Mouse (Mus musculus) adrenal gland, postnatal 14 days (tissue): ENCODE results near the gene Slitrk1. TPM values are rescaled to one million over a fixed set of nuclear protein-coding genes. Genes with fewer than 3 reads are reported as not detected.

Experiments
- DNase-seq: peaks from one replicate; pipeline ENCODE4 v3.0.0; 2021; ENCODE audit warnings: mixed read lengths
- long read RNA-seq, 2 experiments: library from polyadenylated mRNA; stranded (forward); transcript quantifications; one replicate each; pipeline ENCODE4 v2.0.0; 2021
- total RNA-seq: library from RNA; stranded (reverse); gene quantifications from 2 replicates; pipeline ENCODE4 v1.2.3, GENCODE M21; 2021

Slitrk1 gene
- 1.0 and 1.5 TPM in 2 replicates for total RNA-seq
- long read RNA-seq, experiment 1, result 0 reads
- long read RNA-seq, experiment 2, partial matches to known transcripts, result 0 of 1 reads
- long read RNA-seq, experiment 2, other reads (novel, unspliced or antisense), result 1 of 1 reads

DNA sequence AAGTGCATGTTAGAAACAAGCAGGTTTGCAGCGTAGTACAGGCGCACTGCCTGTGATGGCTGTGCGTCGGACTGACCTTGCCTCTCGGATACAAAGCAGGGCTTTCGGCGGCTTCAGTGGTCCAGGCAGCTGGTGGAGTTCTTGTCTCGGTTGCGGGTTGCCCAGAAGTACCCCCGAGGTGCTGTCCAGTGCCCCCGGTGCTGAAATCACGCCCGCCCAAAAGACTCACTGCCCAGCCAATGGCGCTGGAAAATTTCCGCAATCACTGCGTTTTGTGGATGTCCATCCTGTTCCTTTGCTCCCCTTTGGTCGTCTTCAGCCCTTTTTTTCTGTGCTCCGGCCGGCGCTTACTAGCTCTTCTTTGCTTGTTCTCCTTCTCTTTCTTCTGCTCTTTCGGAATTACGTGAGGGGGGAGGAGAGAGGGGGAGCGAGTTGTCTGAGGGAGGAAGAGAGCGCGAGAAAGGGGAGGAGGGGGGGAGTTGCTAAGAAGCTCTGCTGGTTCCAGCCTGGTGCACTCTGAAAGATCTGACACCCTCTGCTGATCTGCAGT is at the start of gene Slitrk1:
Slitrk1 (minus strand) TSS at position 445 of the 550 bp plus-strand sequence.
- peak; percentile 53 for DNase-seq

DNA sequence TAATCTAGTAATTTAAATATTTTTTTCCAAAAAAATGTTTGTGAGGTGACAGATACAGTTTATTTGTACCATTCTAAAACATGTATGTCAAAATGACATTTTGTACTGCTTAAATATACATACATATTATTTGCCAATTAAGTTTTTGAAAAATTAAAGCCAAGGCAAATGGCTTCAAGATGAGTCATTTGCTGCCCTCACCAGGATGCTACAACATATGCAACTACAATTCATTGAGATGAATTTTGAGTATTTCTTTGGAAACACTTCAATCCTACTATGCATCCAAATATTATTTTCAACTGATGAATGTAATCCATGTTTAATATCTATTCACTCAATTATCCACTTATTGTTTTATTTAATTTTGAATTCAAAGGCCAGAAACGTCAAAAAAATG is 21.8 kb upstream of the Slitrk1 start:
- DNase-seq, result no peak

DNA sequence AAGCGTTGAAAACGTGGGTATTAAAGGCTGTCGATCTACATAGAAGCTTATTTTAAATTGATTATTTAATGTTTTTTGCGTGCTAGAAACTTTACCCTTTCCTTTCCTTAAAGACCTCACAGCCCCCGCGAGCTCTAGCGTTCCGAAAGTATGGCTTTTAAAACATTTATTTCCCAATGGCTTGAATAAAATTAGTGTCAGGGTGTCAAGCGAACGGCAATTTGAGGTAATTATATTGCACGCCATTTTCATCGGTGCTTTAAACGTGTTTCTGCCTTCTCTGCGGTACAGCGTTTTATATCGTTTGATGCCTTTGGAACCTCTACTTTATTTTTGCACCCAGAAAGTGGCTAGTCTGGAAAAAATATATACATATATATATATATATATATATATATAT is 378 bp upstream of the Slitrk1 start:
- no peak for DNase-seq

DNA sequence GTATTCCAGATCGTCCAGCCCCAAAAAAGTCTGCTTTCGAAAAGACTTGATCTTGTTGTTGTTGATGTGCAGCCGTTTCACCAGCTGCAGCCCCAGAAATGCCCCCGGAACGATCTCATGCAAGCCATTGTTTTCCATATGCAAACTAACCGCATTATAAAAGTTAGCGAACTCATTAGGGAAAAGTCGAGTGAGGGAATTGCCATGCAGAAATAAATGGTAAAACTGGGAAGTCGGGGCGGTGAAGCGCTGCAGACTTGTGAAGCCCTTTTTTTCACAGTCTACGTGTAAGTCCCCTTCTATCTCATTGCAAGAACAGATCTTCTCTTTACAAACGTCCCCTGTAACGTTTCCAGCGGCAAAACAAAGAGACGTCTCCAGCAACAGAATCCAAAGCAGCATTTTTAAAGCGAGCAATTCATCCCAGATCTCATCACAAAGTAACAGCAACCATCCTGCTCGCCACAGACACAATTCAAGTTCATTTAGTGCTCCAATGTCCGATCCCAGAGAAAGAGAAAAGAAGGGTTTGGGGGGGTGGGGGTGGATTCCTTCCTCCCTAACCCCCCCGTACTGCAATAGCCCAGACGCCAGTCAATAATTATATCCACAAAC is 975 bp downstream of the Slitrk1 start:
- no peak for DNase-seq

DNA sequence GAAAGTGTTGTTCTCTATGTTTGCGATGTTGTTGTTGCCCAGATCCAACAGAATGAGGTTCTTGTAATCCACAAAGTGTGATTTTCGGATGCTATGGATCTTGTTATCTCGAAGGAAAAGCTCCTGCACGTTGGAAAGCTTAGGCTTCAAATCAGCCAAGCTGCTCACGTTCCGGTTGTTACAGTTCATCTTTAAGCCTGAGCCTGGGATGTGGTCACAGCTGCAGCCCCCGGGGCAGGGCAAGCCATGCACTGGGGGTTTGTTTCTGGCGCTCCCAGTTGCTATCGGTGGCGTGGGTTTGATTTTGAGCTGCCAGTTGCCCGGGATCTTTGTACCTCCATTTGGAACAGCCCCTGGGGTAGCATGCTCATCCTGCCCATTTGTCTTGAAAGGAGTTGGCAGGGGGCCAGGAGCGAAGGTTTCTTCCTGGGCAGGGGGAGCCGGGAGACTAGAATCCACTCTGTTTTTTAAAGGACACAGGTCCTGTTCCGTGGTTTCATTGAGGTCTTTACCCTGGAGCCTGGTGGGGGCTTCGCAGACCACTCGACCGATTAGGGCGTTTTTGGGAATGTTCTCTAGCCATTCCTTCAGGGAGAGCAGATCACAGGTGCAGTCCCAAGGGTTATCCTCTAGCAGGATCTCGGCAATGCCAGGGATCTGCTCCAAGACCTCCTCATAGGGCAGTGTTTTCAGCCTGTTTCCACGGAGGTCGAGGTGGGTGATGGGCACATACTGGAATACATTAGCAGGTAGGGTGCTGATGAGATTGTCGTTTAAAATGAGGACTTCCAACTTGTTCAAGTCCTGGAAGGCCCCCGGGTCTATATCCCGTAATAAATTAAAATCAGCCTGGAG is 1.7 kb downstream of the Slitrk1 start:
- peak; percentile 13 for DNase-seq

DNA sequence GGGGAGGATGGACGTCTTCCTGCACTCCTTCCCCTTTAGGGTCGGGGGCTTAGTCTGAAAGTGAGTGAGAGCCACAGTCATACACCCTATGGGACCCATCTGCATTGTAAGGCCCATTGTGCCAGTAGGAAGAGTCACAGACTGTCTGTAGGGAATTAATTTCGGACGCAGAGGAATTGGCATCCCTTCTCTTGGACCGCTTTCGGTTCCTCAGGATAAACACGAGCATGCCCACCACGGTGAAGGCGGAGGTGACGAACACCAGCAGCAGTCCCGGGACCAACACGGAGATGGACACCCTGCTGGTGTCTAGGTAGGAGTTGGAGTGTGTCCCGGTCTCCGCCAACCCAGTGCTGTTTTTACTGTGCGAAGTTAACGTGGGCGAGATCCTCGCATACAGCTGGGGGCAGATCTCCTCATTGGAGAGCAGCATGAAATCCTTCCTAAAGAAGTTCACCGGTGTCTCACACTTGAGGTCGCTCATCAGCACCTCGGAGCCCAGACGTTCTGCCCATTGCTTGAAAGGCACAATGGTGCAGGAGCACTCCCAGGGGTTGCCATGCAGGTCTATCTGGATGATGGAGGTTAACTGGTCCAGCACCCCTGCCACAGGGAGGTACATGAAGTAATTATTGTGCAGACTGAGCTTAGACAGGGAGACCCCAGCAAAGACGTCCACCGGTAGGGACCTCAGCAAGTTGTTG is 2.7 kb downstream of the Slitrk1 start:
- no peak for DNase-seq

DNA sequence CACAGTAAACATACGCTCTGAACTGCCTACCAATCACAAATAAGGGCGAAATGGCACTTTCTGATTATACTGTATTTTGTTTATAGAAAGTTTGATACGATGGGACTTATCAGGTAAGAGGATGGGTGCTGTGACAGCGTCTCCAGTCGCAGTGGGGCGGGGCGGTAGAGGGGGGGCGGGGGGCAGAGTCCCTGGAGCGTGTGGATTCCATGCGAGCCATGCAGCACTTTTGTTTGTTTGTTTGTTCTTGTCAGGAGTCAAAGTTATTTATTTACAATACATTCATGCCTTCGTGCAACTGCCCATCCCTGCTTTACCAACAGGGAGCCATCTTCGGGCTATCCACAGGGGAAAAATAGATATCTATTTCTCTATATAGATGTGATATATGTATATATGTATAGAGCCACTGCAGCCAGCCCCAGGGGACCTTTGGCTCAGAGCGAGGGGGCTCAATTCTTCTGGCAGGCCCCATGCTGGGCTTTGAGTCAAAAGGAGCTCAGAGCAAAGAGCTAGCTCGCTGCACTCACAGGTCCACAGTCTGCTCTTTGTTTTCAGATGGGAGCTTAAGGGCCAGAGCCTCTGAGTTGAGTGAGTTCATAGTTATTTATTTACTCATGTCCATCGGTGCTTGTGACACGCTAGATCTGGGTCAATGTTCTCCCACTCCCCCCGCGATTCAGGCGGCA is 3.4 kb downstream of the Slitrk1 start:
- DNase-seq, result no peak

DNA sequence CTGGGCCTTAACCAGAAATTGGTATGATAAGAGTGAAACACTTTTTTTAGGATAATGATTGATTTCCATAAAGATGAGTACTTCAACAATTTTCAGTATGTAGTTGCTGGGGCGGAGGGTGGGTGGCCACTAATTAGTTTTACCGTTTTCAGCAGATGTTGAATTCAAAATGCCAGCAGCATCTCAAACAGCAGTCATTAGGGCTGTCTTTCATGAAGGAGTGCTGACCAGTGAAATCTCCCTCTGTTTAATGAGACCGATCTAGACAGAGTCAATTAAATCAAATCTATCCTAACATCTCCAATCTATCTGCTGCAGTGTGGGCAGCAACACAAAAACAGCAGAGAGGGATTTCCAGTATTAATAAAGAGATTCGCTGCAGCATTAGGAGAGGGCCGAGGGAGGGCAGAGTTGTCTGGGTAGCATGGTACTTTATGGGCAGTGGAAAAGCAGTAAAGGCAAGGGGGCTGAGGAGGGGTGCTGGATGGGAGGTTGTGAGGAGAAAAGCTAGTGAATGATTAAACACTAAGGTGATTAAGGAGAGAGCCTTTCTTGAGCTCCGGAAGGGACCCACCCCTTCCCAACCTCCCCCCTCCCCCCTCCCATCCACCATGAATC is 4.5 kb downstream of the Slitrk1 start:
- no peak for DNase-seq

DNA sequence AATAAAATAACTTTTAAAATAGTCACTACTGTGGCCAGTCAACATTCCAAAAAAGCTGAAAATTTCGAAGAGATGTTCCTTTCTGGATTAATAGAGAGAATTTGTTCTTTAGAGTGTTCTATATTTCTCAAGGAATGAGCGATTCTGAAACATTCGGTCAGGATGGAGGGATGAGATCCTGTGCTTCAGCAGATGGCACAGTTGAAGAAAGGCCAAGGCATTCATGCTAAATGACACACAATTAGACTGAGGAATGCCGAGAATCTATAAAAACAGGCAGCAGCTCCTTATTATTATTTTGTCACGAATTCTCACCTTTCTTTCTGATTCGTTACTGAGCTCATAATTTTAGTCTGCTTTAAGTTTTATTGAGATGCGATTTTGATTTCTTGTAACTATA is 15.4 kb downstream of the Slitrk1 start:
- no peak for DNase-seq

DNA sequence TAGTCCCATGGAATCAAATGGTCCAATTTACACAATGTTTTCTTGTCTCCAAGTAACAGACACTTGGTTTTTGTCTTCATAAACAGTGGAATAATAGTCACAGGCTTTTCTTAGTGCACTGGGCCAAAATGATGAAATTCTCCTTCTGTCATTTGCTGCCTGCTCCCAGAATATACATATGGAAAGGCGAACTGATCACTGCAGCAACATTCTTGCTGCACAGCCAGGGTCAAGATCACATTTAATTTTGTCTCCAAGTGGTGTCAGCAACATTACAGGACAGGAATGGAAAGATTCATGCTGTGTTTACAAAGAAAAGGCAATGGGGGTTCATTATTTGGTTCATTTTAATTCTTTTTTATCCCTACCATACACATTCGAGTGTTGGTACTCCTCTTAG is 18.5 kb downstream of the Slitrk1 start:
- no peak for DNase-seq

DNA sequence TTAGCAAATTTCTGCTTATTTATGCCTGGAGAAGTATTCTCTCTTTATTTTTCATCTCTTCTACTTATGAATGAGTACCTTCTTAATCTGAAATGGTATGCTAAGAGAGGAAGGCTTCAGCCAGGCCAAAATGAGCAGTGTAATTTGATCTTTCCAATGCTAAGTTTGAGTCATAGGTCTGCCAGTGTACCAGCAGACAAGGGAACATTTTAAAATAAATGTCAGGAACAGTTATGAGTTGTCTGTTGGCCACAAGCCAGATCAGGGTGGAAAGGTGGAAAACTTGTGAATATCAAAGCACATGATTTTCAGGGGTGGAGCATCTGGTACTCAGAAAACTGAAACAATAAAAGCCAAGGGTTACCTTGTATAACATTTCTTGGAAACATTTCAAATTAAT is 46.1 kb downstream of the Slitrk1 start:
- DNase-seq, result peak; percentile 73

DNA sequence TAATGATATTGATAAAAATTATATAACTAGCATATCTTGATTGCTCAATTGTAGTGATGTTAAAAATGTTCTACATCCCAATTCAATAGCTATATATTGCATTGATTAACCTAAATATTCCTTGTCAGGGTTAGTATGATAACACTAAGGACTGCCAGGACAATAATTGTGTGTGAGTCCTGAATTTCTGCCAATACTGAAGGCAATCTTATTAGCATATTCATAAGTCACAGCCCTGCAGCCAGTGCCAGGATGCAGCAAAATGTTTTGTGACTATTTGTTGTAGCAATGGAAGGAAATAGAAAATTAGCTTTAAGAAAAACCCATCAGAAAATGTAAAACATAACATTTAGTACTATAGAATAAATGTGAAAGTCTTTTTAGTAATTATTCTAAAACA is 49.3 kb downstream of the Slitrk1 start:
- DNase-seq, result no peak

DNA sequence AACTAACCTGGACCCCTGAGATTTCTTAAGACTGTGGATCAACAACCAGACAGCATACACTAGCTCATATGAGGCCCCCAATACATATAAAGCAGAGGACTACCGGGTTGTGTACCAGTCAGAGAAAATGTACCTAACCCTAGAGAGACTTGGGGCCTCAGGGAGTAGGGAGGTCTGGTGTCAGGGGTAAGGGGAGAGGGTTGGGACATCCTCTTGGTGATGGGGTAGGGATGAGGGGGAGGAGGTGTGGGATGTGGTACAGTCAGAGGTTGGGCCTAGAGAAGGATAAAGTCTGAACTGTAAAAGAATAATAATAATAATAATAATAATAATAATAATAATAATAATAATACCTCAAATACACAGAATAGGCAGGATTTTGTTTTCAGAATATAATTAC is 54.6 kb downstream of the Slitrk1 start:
- DNase-seq, result no peak
